Mouse (Mus musculus): ENCODE measurements around the gene Lsamp. TPM values are rescaled to one million over a fixed set of nuclear protein-coding genes. Genes with fewer than 3 reads are reported as not detected.

The Lsamp gene
- total and polyA plus RNA-seq, 2 experiments = 0.07 to 0.37 TPM

DNA sequence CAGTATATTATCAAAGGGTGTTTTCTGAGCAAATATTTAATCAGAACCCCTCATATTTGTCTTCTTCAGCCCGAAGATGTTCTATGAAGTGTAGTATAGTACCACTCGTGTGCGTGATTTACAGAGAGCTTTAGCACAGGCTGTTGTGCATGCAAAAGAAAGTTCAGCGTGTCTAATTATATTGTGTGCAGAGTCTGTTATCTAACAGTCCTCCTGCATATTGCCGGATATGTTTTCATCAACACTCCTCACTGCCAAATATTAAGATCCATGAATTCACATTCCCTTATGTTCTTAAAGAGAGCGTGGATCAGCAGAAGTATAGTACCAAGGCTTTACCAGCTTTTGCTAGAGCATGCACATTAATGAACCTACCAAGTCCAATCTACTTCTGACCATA lies 1862.7 kb downstream of the Lsamp start:
- no peak for DNase-seq (ENCODE audit: extremely low read depth, low read depth, low spot score)
- no peaks in the 10 kb centered on the region for H3K4me1 ChIP-seq (ENCODE audit: control insufficient read depth, insufficient read depth, low read length)
- TF ChIP-seq CTCF (IDR thresholded peaks at IDR 0.05; ENCODE audit: low read depth, low read length) = no peak
- no peak for TF ChIP-seq POLR2A (IDR thresholded peaks at IDR 0.05; ENCODE audit: extremely low read depth, insufficient read depth, low read length)
- no peak overlapping the region for H3K4me3 ChIP-seq (ENCODE audit: insufficient read depth, low read depth, low read length)
- H3K27ac ChIP-seq (replicated peaks; ENCODE audit: insufficient read depth, low read depth, low read length) = no peak overlapping the region
- H3K9ac ChIP-seq (ENCODE audit: low read depth, low read length) = no peak overlapping the region
- no peaks in the 10 kb centered on the region for H3K36me3 ChIP-seq (ENCODE audit: control insufficient read depth, insufficient read depth, low read length)
- no peaks in the 10 kb centered on the region for H3K27me3 ChIP-seq (ENCODE audit: control insufficient read depth, insufficient read depth, low read length)
- 54% methylated on average over 6 of the region's 6 CpGs for WGBS
- H3K79me2 ChIP-seq (ENCODE audit: control insufficient read depth, insufficient read depth, low read length) = no peaks in the 10 kb centered on the region

- WGBS = 80% methylated on average over 6 of the region's 6 CpGs
- Histone ChIP-seq H3K4me3 (ENCODE audit: insufficient read depth, low read depth, low read length) (no peak overlapping the region), H3K4me1 (ENCODE audit: control insufficient read depth, insufficient read depth, low read length) (no peaks in the 10 kb centered on the region), H3K27me3 (ENCODE audit: control insufficient read depth, insufficient read depth, low read length) (no peaks in the 10 kb centered on the region), H3K79me2 (ENCODE audit: control insufficient read depth, insufficient read depth, low read length) (no peaks in the 10 kb centered on the region), H3K36me3 (ENCODE audit: control insufficient read depth, insufficient read depth, low read length) (no peaks in the 10 kb centered on the region), H3K9ac (ENCODE audit: low read depth, low read length) (no peak overlapping the region), H3K27ac (replicated peaks; ENCODE audit: insufficient read depth, low read depth, low read length) (no peak overlapping the region)
- no peak for TF ChIP-seq POLR2A (IDR thresholded peaks at IDR 0.05; ENCODE audit: extremely low read depth, insufficient read depth, low read length)
- TF ChIP-seq CTCF (IDR thresholded peaks at IDR 0.05; ENCODE audit: low read depth, low read length) = no peak
- DNase-seq (ENCODE audit: extremely low read depth, low read depth, low spot score) = no peak
Measured at GRCm38 (mm10) chr16:41871917-41872593, 1887.9 kb downstream of the Lsamp start.

DNA sequence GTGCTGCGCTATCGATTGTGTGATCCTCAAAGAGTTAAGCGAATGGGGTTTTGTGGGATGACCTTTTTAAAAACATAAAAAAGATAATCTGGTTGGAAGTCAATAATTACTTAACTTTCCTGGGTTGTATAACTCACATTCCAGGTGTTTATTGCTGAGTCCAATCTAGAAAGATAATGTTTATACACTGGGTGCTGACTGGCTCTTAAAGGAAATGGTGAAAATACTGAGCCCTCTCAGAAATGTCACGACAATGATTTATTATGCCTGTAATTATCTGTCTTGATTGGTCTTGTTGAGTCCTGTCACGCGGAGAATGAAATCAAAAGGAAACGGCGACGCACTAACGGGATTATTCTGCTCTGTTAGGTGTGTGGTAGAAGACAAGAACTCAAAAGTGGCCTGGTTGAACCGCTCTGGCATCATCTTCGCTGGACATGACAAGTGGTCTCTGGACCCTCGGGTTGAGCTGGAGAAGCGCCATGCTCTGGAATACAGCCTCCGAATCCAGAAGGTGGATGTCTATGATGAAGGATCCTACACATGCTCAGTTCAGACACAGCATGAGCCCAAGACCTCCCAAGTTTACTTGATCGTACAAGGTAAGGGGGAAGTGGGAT lies 1904.5 kb downstream of the Lsamp start:
- Histone ChIP-seq H3K36me3 (ENCODE audit: control insufficient read depth, insufficient read depth, low read length) (no peaks in the 10 kb centered on the region), H3K27me3 (ENCODE audit: control insufficient read depth, insufficient read depth, low read length) (no peaks in the 10 kb centered on the region), H3K4me1 (ENCODE audit: control insufficient read depth, insufficient read depth, low read length) (no peaks in the 10 kb centered on the region), H3K79me2 (ENCODE audit: control insufficient read depth, insufficient read depth, low read length) (no peaks in the 10 kb centered on the region), H3K9ac (ENCODE audit: low read depth, low read length) (no peak overlapping the region), H3K4me3 (ENCODE audit: insufficient read depth, low read depth, low read length) (no peak overlapping the region), H3K27ac (replicated peaks; ENCODE audit: insufficient read depth, low read depth, low read length) (no peak overlapping the region)
- 91% methylated on average over 16 of the region's 16 CpGs for WGBS
- TF ChIP-seq CTCF (IDR thresholded peaks at IDR 0.05; ENCODE audit: low read depth, low read length) (no peak), POLR2A (IDR thresholded peaks at IDR 0.05; ENCODE audit: extremely low read depth, insufficient read depth, low read length) (no peak)
- DNase-seq (ENCODE audit: extremely low read depth, low read depth, low spot score) = no peak

- Histone ChIP-seq H3K4me3 (ENCODE audit: insufficient read depth, low read depth, low read length) (no peak overlapping the region), H3K27ac (replicated peaks; ENCODE audit: insufficient read depth, low read depth, low read length) (no peak overlapping the region), H3K9ac (ENCODE audit: low read depth, low read length) (no peak overlapping the region), H3K4me1 (ENCODE audit: control insufficient read depth, insufficient read depth, low read length) (no peaks in the 10 kb centered on the region), H3K27me3 (ENCODE audit: control insufficient read depth, insufficient read depth, low read length) (no peaks in the 10 kb centered on the region), H3K36me3 (ENCODE audit: control insufficient read depth, insufficient read depth, low read length) (no peaks in the 10 kb centered on the region), H3K79me2 (ENCODE audit: control insufficient read depth, insufficient read depth, low read length) (no peaks in the 10 kb centered on the region)
- 45% methylated on average over 2 of the region's 2 CpGs for WGBS
- TF ChIP-seq POLR2A (IDR thresholded peaks at IDR 0.05; ENCODE audit: extremely low read depth, insufficient read depth, low read length) = no peak
- DNase-seq (ENCODE audit: extremely low read depth, low read depth, low spot score) = no peak
Measured at GRCm38 (mm10) chr16:41900783-41901182, 1916.6 kb downstream of the Lsamp start.

DNA sequence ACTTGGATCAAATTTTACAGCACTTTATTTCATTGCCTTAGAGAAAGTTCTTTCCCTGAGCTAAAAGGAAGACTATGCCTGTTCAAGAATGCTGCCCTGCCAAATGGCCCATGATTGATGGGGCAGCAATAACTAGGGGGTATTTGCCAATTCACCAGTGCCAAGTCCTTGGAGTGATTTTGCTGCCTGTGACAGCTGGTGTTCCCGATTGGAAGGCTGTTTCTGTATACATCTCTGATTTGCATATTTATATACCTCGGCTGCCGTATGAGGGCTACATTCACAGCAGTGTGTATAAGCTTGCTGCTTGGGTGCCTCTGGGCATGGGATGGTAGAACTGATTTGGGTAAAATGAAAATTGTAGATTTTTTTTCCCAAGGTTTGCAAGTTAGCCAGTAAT lies 1919.5 kb downstream of the Lsamp start:
- Histone ChIP-seq H3K79me2 (ENCODE audit: control insufficient read depth, insufficient read depth, low read length) (no peaks in the 10 kb centered on the region), H3K4me3 (ENCODE audit: insufficient read depth, low read depth, low read length) (no peak overlapping the region), H3K27ac (replicated peaks; ENCODE audit: insufficient read depth, low read depth, low read length) (no peak overlapping the region), H3K36me3 (ENCODE audit: control insufficient read depth, insufficient read depth, low read length) (no peaks in the 10 kb centered on the region), H3K9ac (ENCODE audit: low read depth, low read length) (no peak overlapping the region), H3K27me3 (ENCODE audit: control insufficient read depth, insufficient read depth, low read length) (no peaks in the 10 kb centered on the region), H3K4me1 (ENCODE audit: control insufficient read depth, insufficient read depth, low read length) (no peaks in the 10 kb centered on the region)
- DNase-seq (ENCODE audit: extremely low read depth, low read depth, low spot score) = no peak
- TF ChIP-seq POLR2A (IDR thresholded peaks at IDR 0.05; ENCODE audit: extremely low read depth, insufficient read depth, low read length) = no peak
- TF ChIP-seq CTCF (IDR thresholded peaks at IDR 0.05; ENCODE audit: low read depth, low read length) = no peak
- 84% methylated on average over 3 of the region's 3 CpGs for WGBS

DNA sequence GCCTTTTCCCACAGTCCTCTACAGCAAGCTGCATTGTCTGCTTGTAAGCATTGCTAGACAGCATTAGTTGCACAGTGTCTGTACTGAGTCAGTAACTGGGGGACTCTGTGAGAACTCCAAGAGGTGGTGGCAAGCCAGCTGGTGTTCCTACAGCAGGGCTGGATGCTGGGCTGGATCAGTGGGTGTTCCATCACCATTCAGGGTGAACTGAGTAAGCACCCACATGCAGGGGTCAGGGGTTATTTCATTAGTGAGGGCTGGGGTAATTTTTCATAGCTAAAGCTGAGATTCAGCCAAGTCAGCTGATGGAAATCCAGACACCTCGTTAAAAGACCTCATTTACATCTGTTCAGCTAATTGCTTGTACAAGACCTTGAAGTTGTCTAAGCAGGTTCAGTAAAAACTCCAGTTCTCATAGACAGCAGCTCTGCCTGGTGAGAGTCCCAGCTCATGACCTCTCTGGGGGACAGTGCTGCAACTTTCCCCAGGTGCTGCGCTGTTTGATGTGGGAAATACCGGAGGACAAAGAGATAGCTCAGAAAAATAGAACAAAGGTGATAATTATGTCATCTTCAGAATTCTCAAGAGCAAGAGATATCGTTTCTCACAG lies 1928.5 kb downstream of the Lsamp start:
- TF ChIP-seq CTCF (IDR thresholded peaks at IDR 0.05; ENCODE audit: low read depth, low read length) (no peak), POLR2A (IDR thresholded peaks at IDR 0.05; ENCODE audit: extremely low read depth, insufficient read depth, low read length) (no peak)
- no peaks in the 10 kb centered on the region for H3K27me3 ChIP-seq (ENCODE audit: control insufficient read depth, insufficient read depth, low read length)
- no peaks in the 10 kb centered on the region for H3K79me2 ChIP-seq (ENCODE audit: control insufficient read depth, insufficient read depth, low read length)
- no peaks in the 10 kb centered on the region for H3K4me1 ChIP-seq (ENCODE audit: control insufficient read depth, insufficient read depth, low read length)
- no peak for DNase-seq (ENCODE audit: extremely low read depth, low read depth, low spot score)
- 74% methylated on average over 4 of the region's 4 CpGs for WGBS
- H3K4me3 ChIP-seq (ENCODE audit: insufficient read depth, low read depth, low read length) = no peak overlapping the region
- no peaks in the 10 kb centered on the region for H3K36me3 ChIP-seq (ENCODE audit: control insufficient read depth, insufficient read depth, low read length)
- no peak overlapping the region for H3K27ac ChIP-seq (replicated peaks; ENCODE audit: insufficient read depth, low read depth, low read length)
- H3K9ac ChIP-seq (ENCODE audit: low read depth, low read length) = no peak overlapping the region
